Mouse (Mus musculus) forebrain, postnatal 0 days (tissue): ENCODE measurements at regions not wholly inside any gene's neighbourhood (a gene's known extent, or its start where the extent isn't known, plus 50 kb on each side); places are given as distances from the start of the nearest gene placed in this dataset.
A peak's percentile ranks its signal among the peaks of the same experiment; 100 is the strongest.

ENCODE experiments used
- ATAC-seq: fragments of 200-750 bp; cut with Nextera tagmentation; 2 replicates; pipeline ENCODE4 v1.8.0; 2017; ENCODE audit warnings: mild to moderate bottlenecking, moderate library complexity
- DNase-seq: peaks from one replicate; pipeline ENCODE4 v3.0.0-alpha.2; 2015
- H3K27ac ChIP-seq: fragments of 300-500 bp; sonication (generic); 2 replicates; pipeline ENCODE4 v1.5.1; 2014; ENCODE audit warnings: low read depth, mild to moderate bottlenecking, antibody characterized with exemption, low read length, moderate library complexity, mixed read lengths
- H3K27me3 ChIP-seq: fragments of 300-500 bp; sonication (generic); 2 replicates; pipeline ENCODE4 v1.6.1; 2014; ENCODE audit warnings: mild to moderate bottlenecking, low read length, mixed read lengths; ENCODE audit not compliant: insufficient read depth
- H3K36me3 ChIP-seq: fragments of 300-500 bp; sonication (generic); 2 replicates; pipeline ENCODE4 v1.6.1; 2014; ENCODE audit warnings: mild to moderate bottlenecking, moderate library complexity; ENCODE audit not compliant: insufficient read depth
- H3K4me1 ChIP-seq: fragments of 300-500 bp; sonication (generic); 2 replicates; pipeline ENCODE4 v1.6.1; 2014; ENCODE audit warnings: antibody characterized with exemption; ENCODE audit not compliant: insufficient read depth
- H3K4me2 ChIP-seq: fragments of 300-500 bp; sonication (generic); 2 replicates; pipeline ENCODE4 v1.6.1; 2014; ENCODE audit warnings: low read depth, mild to moderate bottlenecking, moderate library complexity
- H3K4me3 ChIP-seq: fragments of 300-500 bp; sonication (generic); 2 replicates; pipeline ENCODE4 v1.5.1; 2014; ENCODE audit warnings: low read depth, low read length, mixed read lengths
- H3K9ac ChIP-seq: fragments of 300-500 bp; sonication (generic); 2 replicates; pipeline ENCODE4 v1.6.1; 2014; ENCODE audit warnings: mild to moderate bottlenecking
- H3K9me3 ChIP-seq: fragments of 300-500 bp; sonication (generic); 2 replicates; pipeline ENCODE4 v1.6.1; 2016; ENCODE audit warnings: low read length
- CTCF ChIP-seq: sonication (generic); IDR thresholded peaks from 2 replicates; pipeline ENCODE4 v1.5.1; 2016; ENCODE audit warnings: antibody characterized with exemption, control low read depth, low read depth
- WGBS: fragments of 180-500 bp; shearing (Covaris S2); extraction: QIAGEN DNeasy Blood & Tissue Kit; methylation state at CpG from one replicate; pipeline ENCODE4 v1.1.7; 2014; 5-methylcytosine and 5-hydroxymethylcytosine counted together

DNA sequence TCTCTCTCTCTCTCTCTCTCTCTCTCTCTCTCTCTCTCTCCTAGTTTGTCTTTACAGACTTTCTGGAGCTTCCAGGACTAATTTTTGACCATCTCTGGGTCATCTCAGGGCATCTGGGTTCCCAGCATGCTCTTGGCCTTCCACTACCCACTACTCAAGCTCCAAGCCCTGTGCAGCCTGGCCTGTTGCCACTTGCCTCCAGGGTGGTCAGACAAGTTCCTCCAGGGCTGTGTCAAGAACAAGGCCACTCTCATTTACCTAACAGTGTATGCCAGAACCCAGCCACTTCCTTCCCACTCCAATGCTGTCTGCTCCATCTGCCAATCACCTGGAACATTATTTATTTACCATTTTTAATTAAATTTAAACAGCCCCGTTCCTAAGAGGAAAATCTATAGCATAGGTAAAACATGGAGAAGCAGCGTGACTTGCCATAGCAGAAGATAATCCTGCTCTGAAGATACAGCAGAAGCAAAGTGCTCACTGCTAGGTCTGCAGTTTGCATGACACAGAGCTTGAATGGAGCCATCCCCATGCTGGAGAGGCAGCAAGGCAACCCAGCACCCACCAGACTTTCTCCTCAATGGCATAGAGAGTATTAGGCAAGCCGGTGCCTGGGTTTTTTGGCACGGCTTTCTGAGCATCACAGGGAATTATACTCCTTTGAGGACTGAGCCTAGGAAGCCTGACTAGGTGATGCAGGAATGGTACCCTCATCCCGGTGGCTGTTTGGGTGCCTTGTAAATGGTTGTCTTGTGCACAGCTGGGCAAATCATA is 54.0 kb downstream of the Foxi1 start:
- no peaks in the 10 kb centered on the region for H3K4me1 ChIP-seq
- 85% methylated on average over 5 of the region's 5 CpGs for WGBS
- no peak for TF ChIP-seq CTCF
- H3K9ac ChIP-seq, result no peak overlapping the region
- no peaks in the 10 kb centered on the region; the same call in 1 of the 2 replicates for H3K27me3 ChIP-seq
- H3K9me3 ChIP-seq, result no peaks in the 10 kb centered on the region
- DNase-seq (no peak), ATAC-seq (no peak)
- H3K36me3 ChIP-seq, result no peaks in the 10 kb centered on the region
- no peak overlapping the region for H3K4me2 ChIP-seq
- no peak overlapping the region for H3K27ac ChIP-seq
- no peak overlapping the region for H3K4me3 ChIP-seq

DNA sequence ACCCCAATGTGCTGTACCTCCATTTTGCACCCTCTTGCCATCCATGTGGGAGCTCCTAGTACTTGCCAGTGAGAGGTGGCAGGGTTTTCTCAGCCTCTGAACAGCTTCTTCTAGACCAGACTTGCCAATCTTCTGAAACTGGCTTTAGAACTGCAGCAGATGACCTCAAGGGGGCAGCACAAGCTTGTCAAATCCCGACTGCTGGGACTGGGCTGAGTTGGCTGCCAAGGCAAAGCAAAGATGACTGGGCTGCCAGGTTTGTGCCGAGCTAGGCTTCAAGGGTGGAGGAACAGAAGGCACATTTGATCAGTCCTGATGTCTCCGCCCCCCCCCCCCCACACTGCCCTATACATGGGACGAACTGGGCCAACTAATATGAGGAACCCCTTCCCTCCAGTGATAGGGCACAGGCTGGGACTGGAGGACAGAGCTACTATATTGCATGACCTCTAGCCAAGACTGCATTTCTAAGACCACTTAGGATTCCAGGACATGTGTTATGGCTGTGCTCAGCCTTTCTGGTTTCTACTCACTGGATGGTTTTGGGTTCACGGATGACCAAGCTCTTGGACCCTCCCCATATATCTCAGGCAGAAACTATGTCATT is 51.1 kb upstream of the 4930469K13Rik start:
- no peak overlapping the region for H3K27ac ChIP-seq
- DNase-seq (peak; percentile 88), ATAC-seq (peak; percentile 85)
- no peaks in the 10 kb centered on the region for H3K9me3 ChIP-seq
- H3K4me3 ChIP-seq, result no peak overlapping the region
- TF ChIP-seq CTCF, result peak; percentile 82
- H3K4me2 ChIP-seq, result no peak overlapping the region
- WGBS, result 31% methylated on average over 5 of the region's 5 CpGs
- H3K9ac ChIP-seq, result no peak overlapping the region
- H3K27me3 ChIP-seq, result no peaks in the 10 kb centered on the region; the same call in none of the 2 replicates
- no peaks in the 10 kb centered on the region for H3K4me1 ChIP-seq
- no peaks in the 10 kb centered on the region for H3K36me3 ChIP-seq
